In the genomic region with DNA sequence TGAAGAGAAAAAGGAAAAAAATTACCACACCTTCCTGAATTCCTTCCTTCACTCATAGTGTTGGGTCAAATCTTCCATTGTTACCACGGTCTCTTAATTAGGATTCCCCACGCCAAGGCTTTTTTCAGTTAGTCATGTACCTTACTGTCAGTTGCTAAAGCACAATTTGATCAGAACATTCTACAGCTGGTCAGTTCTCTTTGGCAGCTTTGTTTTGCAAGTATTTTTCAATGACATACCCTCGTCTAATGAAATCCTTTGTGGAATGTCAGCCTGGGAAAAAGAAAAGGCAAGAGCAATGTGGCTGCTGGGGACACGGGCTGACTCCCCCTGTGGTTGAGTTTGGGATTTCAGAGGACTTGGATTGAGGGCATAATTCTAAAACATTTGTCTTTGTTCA, we compare ENCODE assay signal across 22 mouse cellular contexts.
DNase-seq lines count a peak whose midpoint lies in the region; ATAC-seq and TF ChIP-seq lines count a peak whose summit lies in the region.
"Had no signal": no experiment of that assay in that cellular context is flagged by ENCODE, and none has a peak within 500 bp of the region (broad histone marks: within the 10 kb centered on the region; RNA-seq: fewer than 3 reads in every experiment).

No protein-coding gene starts in this region.

- no peak for TF ChIP-seq POLR2A in lung, adult 2 months (IDR thresholded peaks at IDR 0.05; ENCODE audit: borderline replicate concordance, extremely low read depth, low read depth, low read length)
- TF ChIP-seq POLR2A in brain, embryonic 14.5 days (IDR thresholded peaks at IDR 0.05; ENCODE audit: borderline replicate concordance, extremely low read depth, insufficient read depth, insufficient read length, poor library complexity, severe bottlenecking), result no peak

- no peak for ATAC-seq in monocyte, adult 5-6 weeks (replicated peaks; ENCODE audit: insufficient number of reproducible peaks, low FRiP score, low TSS enrichment, poor library complexity, severe bottlenecking)
- ATAC-seq: forebrain, embryonic 15.5 days; hindbrain, embryonic 16.5 days had no signal

- WGBS in lung, adult 2 months, result 62% methylated on average over 4 of the region's 4 CpGs

- H3K4me3 ChIP-seq in lung, adult 2 months (replicated peaks; ENCODE audit: extremely low read depth, low read depth, low read length), result no peak overlapping the region
- H3K4me3 ChIP-seq: embryonic facial prominence, embryonic 15.5 days; erythroblast, embryonic 14.5 days; forebrain, embryonic 10.5 days; forebrain, embryonic 15.5 days; heart, embryonic 13.5 days had no signal

- peak; percentile 19; the same call in 1 of the 2 replicates for TF ChIP-seq CTCF in lung, adult 2 months (IDR thresholded peaks at IDR 0.05; ENCODE audit: insufficient read depth, low read length)
- peak; percentile 4; the same call in 1 of the 2 replicates for TF ChIP-seq CTCF in brain, embryonic 14.5 days (IDR thresholded peaks at IDR 0.05; ENCODE audit: borderline replicate concordance, extremely low read depth, insufficient read depth, insufficient read length)

- DNase-seq in lung, adult 2 months, result no peak
- no peak for DNase-seq in lung, postnatal 4 days
- DNase-seq in Muller cell, postnatal 12 days (ENCODE audit: inconsistent ontology term), result peak; percentile 86
- DNase-seq in brain, embryonic 14.5 days (ENCODE audit: low read depth), result no peak
- peak; percentile 32 for DNase-seq in naive thymus-derived CD4-positive, alpha-beta T cell, adult 2 months (ENCODE audit: low read depth)
- no peak for DNase-seq in B cell, adult 2 months
- DNase-seq in urinary bladder, adult 18-20 months (ENCODE audit: low spot score in 2 of 2), result no peak
- DNase-seq: adrenal gland, adult 2 months; adrenal gland, postnatal 25 days; cerebellum, adult 2 months; cerebellum, postnatal 14 days; embryo, embryonic 11 days; gastrocnemius, postnatal 36 days; heart, adult 11 months; heart, postnatal 36 days had no signal

- H3K4me1 ChIP-seq in lung, adult 2 months (ENCODE audit: control insufficient read depth, insufficient read depth, low read length), result peaks cover 3% of the 10 kb centered on the region; the same call in 1 of the 2 replicates

Comparison
In these comparisons a context has a peak if more than half of its experiments do, and no peak if none do; other contexts are left out.
1. DNase-seq: peak in Muller cell, postnatal 12 days (single experiment) and naive thymus-derived CD4-positive, alpha-beta T cell, adult 2 months (single experiment); none in lung, adult 2 months (single experiment), lung, postnatal 4 days (0 of 2), brain, embryonic 14.5 days (single experiment), B cell, adult 2 months (0 of 2) and urinary bladder, adult 18-20 months (0 of 2).